Mouse (Mus musculus) thymus, adult 2 months (tissue): ENCODE results near the gene Ms4a2. TPM values are rescaled to one million over a fixed set of nuclear protein-coding genes. Genes with fewer than 3 reads are reported as not detected.

Source experiments
- DNase-seq: peaks from one replicate; pipeline ENCODE4 v3.0.0; 2021
- H3K27ac ChIP-seq: fragments of 200-500 bp; 2 replicates; pipeline ENCODE4 v1.5.1; 2012; ENCODE audit warnings: low read length, control low read depth; ENCODE audit not compliant: control insufficient read depth, insufficient read depth
- H3K27me3 ChIP-seq: fragments of 200-500 bp; 2 replicates; pipeline ENCODE4 v1.6.1; 2012; ENCODE audit warnings: mild to moderate bottlenecking, low read length, moderate library complexity, mixed read lengths; ENCODE audit not compliant: control insufficient read depth, insufficient read depth
- H3K36me3 ChIP-seq: fragments of 200-500 bp; 2 replicates; pipeline ENCODE4 v1.6.1; 2012; ENCODE audit warnings: mild to moderate bottlenecking, low read length, moderate library complexity; ENCODE audit not compliant: control insufficient read depth, insufficient read depth
- H3K4me1 ChIP-seq: fragments of 200-500 bp; replicated peaks from 2 replicates; pipeline ENCODE4 v1.6.1; 2012; ENCODE audit warnings: low read length; ENCODE audit not compliant: control insufficient read depth, insufficient read depth
- H3K4me3 ChIP-seq: fragments of 200-500 bp; 2 replicates; pipeline ENCODE4 v1.5.1; 2012; ENCODE audit warnings: mild to moderate bottlenecking, low read length, control low read depth, moderate library complexity; ENCODE audit not compliant: control insufficient read depth, insufficient read depth
- CTCF ChIP-seq: fragments of 200-500 bp; IDR thresholded peaks from 2 replicates; pipeline ENCODE4 v1.5.1; 2012; ENCODE audit warnings: mild to moderate bottlenecking, control low read depth, low read length, moderate library complexity, borderline replicate concordance; ENCODE audit not compliant: control insufficient read depth, poor library complexity, insufficient read depth; ENCODE audit errors: extremely low read depth
- POLR2A ChIP-seq: fragments of 200-500 bp; IDR thresholded peaks from 2 replicates; pipeline ENCODE4 v1.6.1; 2012; ENCODE audit warnings: mild to moderate bottlenecking, low read length, control low read depth, moderate library complexity; ENCODE audit not compliant: control insufficient read depth, poor library complexity, insufficient read depth; ENCODE audit errors: extremely low read depth
- WGBS: fragments of 180-500 bp; shearing (Covaris S2); methylation state at CpG from one replicate; pipeline ENCODE4 v1.1.7; 2018; 5-methylcytosine and 5-hydroxymethylcytosine counted together
- polyA plus RNA-seq: library from polyadenylated mRNA; depleted of rRNA; stranded (reverse); fragments of >200 nt; gene quantifications from 2 replicates; pipeline ENCODE4 v1.2.3, GENCODE M21; 2012; rRNA removed

Gene Ms4a2
- polyA plus RNA-seq = not detected in 2 replicates

DNA sequence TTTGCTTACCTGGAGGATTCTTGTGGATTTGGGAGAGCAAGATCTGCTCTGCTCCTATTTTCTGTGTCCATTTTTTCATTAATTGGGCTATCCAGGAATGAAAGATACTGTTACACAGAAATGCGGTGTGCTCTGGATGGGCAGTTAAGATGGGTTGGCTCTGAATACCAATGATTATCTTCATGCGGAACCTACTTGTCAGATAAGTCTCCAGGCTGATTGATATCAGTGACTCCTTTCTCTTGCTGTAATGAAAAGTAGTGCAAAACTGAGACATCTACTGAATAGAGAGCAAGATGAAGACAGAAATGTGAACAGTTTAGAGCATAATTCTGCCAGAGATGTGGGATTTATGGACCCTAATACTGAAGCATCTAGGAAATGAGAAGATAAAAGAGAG, at the start of gene Ms4a2:
Gene Ms4a2, minus strand, starts transcription at position 169 of the 400 bp plus-strand sequence.
- Histone ChIP-seq H3K4me3 (no peak within 1 kb of the TSS), H3K36me3 (no peaks in the 10 kb centered on the region), H3K27ac (no peak within 1 kb of the TSS), H3K27me3 (no peaks in the 10 kb centered on the region), H3K4me1 (no peaks in the 10 kb centered on the region)
- TF ChIP-seq POLR2A = no peak
- no peak for TF ChIP-seq CTCF
- DNase-seq = no peak
- 95% methylated on average over 2 of the region's 2 CpGs for WGBS

DNA sequence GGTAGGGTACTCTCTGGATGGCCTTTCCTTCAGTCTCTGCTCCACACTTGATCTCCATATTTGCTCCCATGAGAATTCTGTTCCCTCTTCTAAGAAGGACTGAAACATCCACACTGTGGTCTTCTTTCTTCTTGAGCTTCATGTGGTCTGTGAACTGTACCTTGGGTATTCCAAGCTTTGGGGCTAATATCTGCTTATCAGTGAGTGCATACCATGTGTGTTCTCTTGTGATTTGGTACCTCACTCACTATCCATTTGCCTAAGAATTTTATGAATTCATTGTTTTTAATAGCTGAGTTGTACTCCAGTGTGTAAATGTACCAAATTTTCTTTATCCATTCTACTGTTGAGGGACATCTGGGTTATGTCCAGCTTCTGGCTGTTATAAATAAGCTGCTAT, 38.0 kb upstream of the Ms4a2 start:
- TF ChIP-seq CTCF (no peak), POLR2A (no peak)
- Histone ChIP-seq H3K27me3 (no peaks in the 10 kb centered on the region), H3K4me1 (no peaks in the 10 kb centered on the region), H3K4me3 (no peak overlapping the region), H3K27ac (no peak overlapping the region), H3K36me3 (no peaks in the 10 kb centered on the region)
- no peak for DNase-seq

DNA sequence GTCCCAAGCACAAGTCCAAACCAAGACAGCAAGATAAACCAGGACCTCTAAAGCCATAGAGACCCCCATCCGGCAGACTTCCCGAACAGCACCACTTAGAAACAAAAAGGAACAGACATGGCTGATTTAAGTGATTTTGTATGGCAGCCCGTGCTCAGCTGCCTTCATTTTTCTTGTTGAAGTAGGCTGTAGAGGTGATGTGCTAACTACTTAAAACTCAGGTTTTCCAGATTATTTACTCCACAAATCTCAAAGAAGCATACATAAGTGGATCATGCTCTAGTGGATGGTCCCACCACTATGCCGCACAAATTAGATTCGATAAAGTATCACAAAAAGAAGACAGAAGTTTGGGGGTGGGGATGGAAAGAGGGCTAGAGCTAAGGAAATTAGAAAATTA, 36.9 kb upstream of the Ms4a2 start, which contains the start of gene Oosp2:
Gene Oosp2, minus strand, starts transcription at position 101 of the 400 bp plus-strand sequence.
- no peaks in the 10 kb centered on the region for H3K27me3 ChIP-seq

DNA sequence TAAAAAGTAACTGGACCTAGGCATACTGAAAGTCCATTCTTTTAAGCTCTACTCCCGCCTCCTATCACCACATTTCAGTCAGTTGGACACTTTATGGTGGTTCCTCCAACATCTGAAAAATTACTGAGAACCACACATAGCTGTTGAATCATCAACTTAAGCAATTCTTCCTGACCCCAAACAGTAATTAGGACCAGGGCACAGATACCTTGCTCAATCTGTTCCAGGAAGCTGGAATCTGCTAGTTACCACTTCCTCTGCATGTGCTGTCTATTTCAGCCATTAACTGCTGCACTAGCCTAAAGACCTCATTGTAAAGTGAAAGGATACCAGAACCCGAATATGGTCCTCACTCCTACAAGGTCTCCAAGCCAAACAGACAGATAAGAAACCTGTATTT, 35.6 kb upstream of the Ms4a2 start:
- no peak for TF ChIP-seq POLR2A
- no peak for TF ChIP-seq CTCF
- no peak for DNase-seq
- Histone ChIP-seq H3K4me1 (no peaks in the 10 kb centered on the region), H3K36me3 (no peaks in the 10 kb centered on the region), H3K4me3 (no peak overlapping the region), H3K27me3 (no peaks in the 10 kb centered on the region), H3K27ac (no peak overlapping the region)
- WGBS = 65% methylated on average over 2 of the region's 2 CpGs

More for the DNA sequence above, 36.9 kb upstream of the Ms4a2 start, which contains the start of gene Oosp2:
- WGBS = 95% methylated on average over 5 of the region's 5 CpGs
- H3K4me1 ChIP-seq = no peaks in the 10 kb centered on the region
- H3K27ac ChIP-seq = no peak within 1 kb of the TSS
- no peaks in the 10 kb centered on the region for H3K36me3 ChIP-seq
- H3K4me3 ChIP-seq = no peak within 1 kb of the TSS
- no peak for TF ChIP-seq CTCF
- no peak for TF ChIP-seq POLR2A
- DNase-seq = no peak

DNA sequence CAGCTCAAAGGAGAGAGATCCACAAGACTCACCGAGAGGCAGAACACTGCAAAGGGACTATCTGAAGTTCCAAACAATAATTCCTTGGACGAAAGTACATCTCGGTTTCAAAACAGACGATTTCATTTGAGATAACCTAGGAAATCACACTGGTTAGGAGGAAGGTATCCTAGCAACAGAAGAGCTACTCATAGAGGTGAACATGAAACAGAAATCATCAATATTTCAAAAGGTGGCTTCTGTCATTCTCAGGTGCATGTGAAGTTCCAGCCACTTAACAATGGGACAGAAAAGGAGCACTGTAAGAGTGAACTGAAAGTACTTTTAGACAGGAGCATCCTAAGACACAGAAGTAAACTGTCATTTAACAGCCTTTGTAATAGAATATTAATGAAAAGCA, 26.0 kb upstream of the Ms4a2 start:
- no peaks in the 10 kb centered on the region for H3K36me3 ChIP-seq
- no peak for DNase-seq
- H3K27ac ChIP-seq = no peak overlapping the region
- H3K4me3 ChIP-seq = no peak overlapping the region
- TF ChIP-seq CTCF (no peak), POLR2A (no peak)
- H3K4me1 ChIP-seq = no peaks in the 10 kb centered on the region
- WGBS = 90% methylated on average over 4 of the region's 4 CpGs
- H3K27me3 ChIP-seq = no peaks in the 10 kb centered on the region

DNA sequence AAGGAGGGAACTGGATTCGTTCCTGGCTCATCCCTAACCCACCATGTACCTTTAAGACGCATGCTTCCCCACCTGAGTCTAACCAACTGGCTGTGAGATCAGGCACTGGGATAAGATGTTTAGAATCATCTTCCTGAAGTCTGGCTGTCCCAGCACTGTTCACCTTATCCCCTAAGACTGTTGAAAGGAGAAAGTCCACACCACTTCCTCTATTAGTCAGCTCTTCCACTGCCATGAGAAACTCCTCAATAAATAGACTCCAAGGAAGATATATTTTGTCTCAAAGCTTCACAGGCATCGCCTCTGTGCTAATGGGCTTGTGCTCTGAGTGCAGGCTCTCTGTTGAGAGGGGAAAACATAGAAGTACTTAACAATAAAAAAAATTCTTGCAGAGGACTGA, 22.6 kb upstream of the Ms4a2 start:
- WGBS = 90% methylated on average over 3 of the region's 3 CpGs
- no peak for TF ChIP-seq CTCF
- TF ChIP-seq POLR2A = no peak

DNA sequence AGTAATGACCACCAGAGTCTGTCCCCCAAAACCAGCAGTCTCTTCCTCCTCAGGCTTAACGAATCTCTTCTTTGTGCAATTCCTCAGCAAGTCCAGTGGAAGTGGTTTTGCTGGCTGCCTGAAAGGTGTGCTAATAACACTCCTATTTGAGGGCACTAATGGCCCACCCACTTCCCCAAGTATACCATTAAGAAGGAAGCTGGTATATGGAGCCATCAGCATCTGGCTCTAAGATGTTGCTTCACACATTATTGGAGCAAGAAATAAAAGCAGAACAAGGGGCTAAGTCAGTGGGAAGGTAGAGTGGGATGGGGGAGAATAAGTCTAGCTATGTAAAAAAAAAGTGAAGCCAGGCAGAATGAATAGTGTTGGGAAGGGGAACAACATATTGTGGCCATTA, 17.2 kb upstream of the Ms4a2 start, which contains the start of gene Ms4a3:
Gene Ms4a3, minus strand, starts transcription at position 120 of the 400 bp plus-strand sequence.
- 82% methylated on average over 1 of the region's 1 CpGs for WGBS
- H3K27me3 ChIP-seq = no peaks in the 10 kb centered on the region
- TF ChIP-seq POLR2A (no peak), CTCF (no peak)
- no peaks in the 10 kb centered on the region for H3K36me3 ChIP-seq
- no peak within 1 kb of the TSS for H3K27ac ChIP-seq
- no peak within 1 kb of the TSS for H3K4me3 ChIP-seq
- no peaks in the 10 kb centered on the region for H3K4me1 ChIP-seq
- DNase-seq = no peak

More for the DNA sequence above, 22.6 kb upstream of the Ms4a2 start:
- no peaks in the 10 kb centered on the region for H3K4me1 ChIP-seq
- H3K36me3 ChIP-seq = no peaks in the 10 kb centered on the region
- DNase-seq = no peak
- no peak overlapping the region for H3K4me3 ChIP-seq
- no peaks in the 10 kb centered on the region for H3K27me3 ChIP-seq
- H3K27ac ChIP-seq = no peak overlapping the region
